Mouse (Mus musculus) liver, embryonic 16.5 days (tissue): ENCODE results near the gene Cyp2ab1. TPM values are rescaled to one million over a fixed set of nuclear protein-coding genes. Genes with fewer than 3 reads are reported as not detected.

ENCODE experiments used
- ATAC-seq: fragments of 200-750 bp; cut with Nextera tagmentation; 2 replicates; pipeline ENCODE4 v1.8.0; 2017; ENCODE audit warnings: low read depth, mild to moderate bottlenecking, moderate number of reproducible peaks, moderate library complexity
- H3K27ac ChIP-seq: fragments of 300-500 bp; sonication (generic); 2 replicates; pipeline ENCODE4 v1.5.1; 2014; ENCODE audit warnings: mild to moderate bottlenecking, low read length
- H3K27me3 ChIP-seq: fragments of 300-500 bp; sonication (generic); 2 replicates; pipeline ENCODE4 v1.6.1; 2014; ENCODE audit warnings: low read depth, low read length, mixed read lengths; ENCODE audit not compliant: control insufficient read depth, insufficient read depth
- H3K36me3 ChIP-seq: fragments of 300-500 bp; sonication (generic); 2 replicates; pipeline ENCODE4 v1.6.1; 2014; ENCODE audit warnings: mild to moderate bottlenecking; ENCODE audit not compliant: control insufficient read depth, insufficient read depth
- H3K4me1 ChIP-seq: fragments of 300-500 bp; sonication (generic); 2 replicates; pipeline ENCODE4 v1.6.1; 2014; ENCODE audit warnings: low read depth, low read length, mixed read lengths; ENCODE audit not compliant: control insufficient read depth
- H3K4me2 ChIP-seq: fragments of 300-500 bp; sonication (generic); 2 replicates; pipeline ENCODE4 v1.6.1; 2014; ENCODE audit warnings: low read depth, low read length, mixed read lengths
- H3K4me3 ChIP-seq: fragments of 300-500 bp; sonication (generic); 2 replicates; pipeline ENCODE4 v1.5.1; 2014; ENCODE audit warnings: low read depth, mild to moderate bottlenecking, low read length
- H3K9ac ChIP-seq: fragments of 300-500 bp; sonication (generic); 2 replicates; pipeline ENCODE4 v1.6.1; 2014; ENCODE audit warnings: low read depth, low read length
- H3K9me3 ChIP-seq: fragments of 300-500 bp; sonication (generic); replicated peaks from 2 replicates; pipeline ENCODE4 v1.6.1; 2016; ENCODE audit warnings: low read length; ENCODE audit not compliant: control insufficient read depth
- WGBS: fragments of 180-500 bp; shearing (Covaris S2); extraction: QIAGEN DNeasy Blood & Tissue Kit; methylation state at CpG from one replicate; pipeline ENCODE4 v1.1.7; 2014; ENCODE audit not compliant: insufficient replicate concordance; 5-methylcytosine and 5-hydroxymethylcytosine counted together
- polyA plus RNA-seq: library from polyadenylated mRNA; unstranded; fragments of >200 nt; fragmentation: Nextera tagmentation; extraction: Ambion mirVana; gene quantifications from 2 replicates; pipeline ENCODE4 v1.2.1, GENCODE M21; 2015

Cyp2ab1 gene
- polyA plus RNA-seq, 1 experiment from 2014 or later: not detected

DNA sequence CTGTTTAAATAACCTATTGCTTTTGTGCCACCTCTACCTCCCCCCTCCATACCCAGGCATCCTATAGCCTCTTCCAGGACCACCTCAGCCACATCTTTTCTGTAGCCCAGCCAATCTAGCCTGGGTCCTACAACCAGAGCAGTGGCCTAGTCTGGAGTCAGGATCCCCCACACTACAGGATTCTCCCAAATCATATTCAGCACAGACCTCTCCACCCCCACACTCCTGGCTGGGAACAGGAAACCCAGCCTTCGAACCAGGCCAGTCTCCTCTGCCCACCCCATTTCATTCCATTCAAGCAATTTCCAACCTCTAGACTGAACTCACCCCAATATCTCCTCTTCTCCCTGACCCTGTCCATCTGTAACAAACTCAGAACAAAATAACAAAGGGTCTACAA is 20.3 kb upstream of the Cyp2ab1 start:
- Histone ChIP-seq H3K4me1 (no peaks in the 10 kb centered on the region), H3K36me3 (peaks cover under 1% of the 10 kb centered on the region; the same call in 1 of the 2 replicates), H3K27me3 (no peaks in the 10 kb centered on the region), H3K27ac (no peak overlapping the region), H3K9ac (no peak overlapping the region), H3K9me3 (no peaks in the 10 kb centered on the region), H3K4me2 (no peak overlapping the region), H3K4me3 (no peak overlapping the region)
- 57% methylated on average over 1 of the region's 1 CpGs for WGBS
- ATAC-seq: no peak

DNA sequence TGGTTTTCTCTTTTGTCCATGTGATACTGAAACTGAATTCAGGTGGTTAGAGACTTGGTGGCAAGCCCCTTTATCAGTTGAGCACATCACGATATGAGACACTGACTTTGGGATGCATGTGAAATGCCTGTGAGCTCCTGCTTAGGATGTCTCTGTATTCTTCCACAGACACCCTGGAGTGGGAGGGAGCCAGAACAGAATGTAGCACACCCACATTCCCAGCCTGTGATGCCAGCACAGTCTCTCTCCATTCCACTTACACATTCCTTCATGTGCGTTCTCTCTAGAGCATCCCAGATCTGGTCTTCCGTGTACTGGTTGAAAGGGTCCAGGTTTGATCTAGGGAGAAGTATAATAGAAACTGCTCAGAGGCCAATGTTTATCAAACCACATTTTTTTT is 13.4 kb upstream of the Cyp2ab1 start:
- no peak overlapping the region for H3K4me3 ChIP-seq
- H3K27ac ChIP-seq: no peak overlapping the region
- peaks cover 5% of the 10 kb centered on the region for H3K36me3 ChIP-seq
- H3K9ac ChIP-seq: no peak overlapping the region
- no peak overlapping the region for H3K4me2 ChIP-seq
- H3K4me1 ChIP-seq: no peaks in the 10 kb centered on the region
- ATAC-seq: no peak
- 86% methylated on average over 3 of the region's 3 CpGs for WGBS
- H3K27me3 ChIP-seq: no peaks in the 10 kb centered on the region
- H3K9me3 ChIP-seq: no peaks in the 10 kb centered on the region

DNA sequence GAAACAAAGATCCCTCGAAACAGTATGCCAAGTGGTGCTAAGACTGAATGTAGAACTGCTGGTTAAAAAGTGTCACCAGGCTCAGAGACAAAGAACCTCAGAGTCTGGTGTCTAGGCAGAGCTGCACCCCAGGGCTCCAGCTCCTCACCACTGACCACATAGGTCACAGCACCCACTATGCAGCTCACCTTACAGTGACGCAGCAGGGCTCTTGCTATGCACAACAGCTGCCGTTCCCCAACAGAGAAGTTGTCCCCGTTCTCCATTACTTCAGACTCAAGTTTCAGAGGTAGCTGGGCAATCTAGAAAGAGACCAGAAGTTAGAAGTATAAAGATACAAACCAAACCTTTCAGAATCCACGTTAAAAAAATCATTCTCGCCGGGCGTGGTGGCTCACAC is 9.7 kb upstream of the Cyp2ab1 start:
- Histone ChIP-seq H3K4me2 (no peak overlapping the region), H3K36me3 (peaks cover 7% of the 10 kb centered on the region), H3K9me3 (no peaks in the 10 kb centered on the region), H3K4me1 (no peaks in the 10 kb centered on the region), H3K4me3 (no peak overlapping the region), H3K27me3 (no peaks in the 10 kb centered on the region), H3K9ac (no peak overlapping the region), H3K27ac (no peak overlapping the region)
- 83% methylated on average over 8 of the region's 8 CpGs for WGBS
- no peak for ATAC-seq

DNA sequence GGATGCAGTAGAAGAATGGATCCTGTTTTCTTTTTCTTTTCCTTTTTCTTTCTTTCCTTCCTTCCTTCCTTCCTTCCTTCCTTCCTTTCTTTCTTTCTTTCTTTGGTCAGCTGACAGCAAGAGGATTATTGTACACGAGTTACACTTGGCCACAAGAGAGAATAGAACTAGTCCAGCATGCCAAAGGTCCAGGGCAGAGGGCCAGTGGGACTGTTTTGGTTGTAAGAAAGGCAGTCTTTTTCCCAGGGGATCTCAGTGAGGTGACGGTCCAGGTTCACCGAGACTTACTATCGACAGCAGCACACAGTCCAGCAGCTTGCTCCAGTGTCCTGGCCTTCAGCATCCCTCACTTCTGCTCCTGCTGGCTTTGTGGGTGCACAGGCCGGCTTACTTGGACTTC is 3.1 kb upstream of the Cyp2ab1 start:
- Histone ChIP-seq H3K36me3 (peaks cover 2% of the 10 kb centered on the region; the same call in 1 of the 2 replicates), H3K27me3 (no peaks in the 10 kb centered on the region), H3K9me3 (no peaks in the 10 kb centered on the region), H3K27ac (no peak overlapping the region), H3K4me1 (no peaks in the 10 kb centered on the region), H3K4me2 (no peak overlapping the region), H3K9ac (no peak overlapping the region), H3K4me3 (no peak overlapping the region)
- WGBS: 69% methylated on average over 5 of the region's 5 CpGs
- no peak for ATAC-seq

DNA sequence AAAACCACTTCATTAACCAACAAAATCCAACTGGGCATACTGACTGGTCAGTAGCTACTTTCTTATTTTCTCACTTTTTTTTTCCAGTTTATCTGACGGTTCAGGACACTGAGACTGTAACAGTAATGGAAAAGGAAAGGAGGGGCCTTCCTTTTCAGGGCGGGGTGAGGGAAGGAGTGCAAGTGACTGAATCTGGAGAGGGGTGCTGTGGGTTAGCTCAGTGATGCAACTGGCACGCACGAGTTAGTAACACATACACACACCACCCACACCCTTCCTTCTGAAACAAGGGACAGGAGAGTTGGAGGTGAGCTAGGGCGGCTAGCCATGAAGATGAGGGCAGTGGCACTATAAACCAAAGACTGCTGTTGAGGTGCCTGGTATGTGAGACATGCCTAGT is 1.3 kb downstream of the Cyp2ab1 start:
- no peak overlapping the region for H3K27ac ChIP-seq
- no peak overlapping the region for H3K4me3 ChIP-seq
- no peaks in the 10 kb centered on the region for H3K27me3 ChIP-seq
- no peaks in the 10 kb centered on the region for H3K36me3 ChIP-seq
- no peak overlapping the region for H3K4me2 ChIP-seq
- no peaks in the 10 kb centered on the region for H3K4me1 ChIP-seq
- no peak overlapping the region for H3K9ac ChIP-seq
- WGBS: 39% methylated on average over 5 of the region's 5 CpGs
- no peak for ATAC-seq
- no peaks in the 10 kb centered on the region for H3K9me3 ChIP-seq

DNA sequence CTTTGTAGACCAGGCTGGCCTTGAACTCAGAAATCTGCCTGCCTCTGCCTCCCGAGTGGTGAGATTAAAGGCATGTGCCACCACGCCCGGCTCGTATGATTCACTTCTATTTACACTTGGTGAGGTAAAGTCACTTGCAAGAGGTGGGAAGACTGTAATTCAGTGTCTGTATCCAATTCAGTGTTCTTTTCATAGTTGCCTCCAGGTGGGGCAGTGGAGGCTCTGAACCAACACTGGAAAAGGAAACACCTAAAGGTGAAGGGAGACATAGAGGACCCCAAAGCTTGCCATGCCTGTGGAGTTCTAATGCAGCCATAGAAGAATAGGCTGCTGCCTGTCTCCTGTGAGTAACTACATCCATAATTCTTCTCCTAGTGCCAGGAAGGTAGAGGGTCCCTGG is 2.9 kb downstream of the Cyp2ab1 start:
- Histone ChIP-seq H3K4me3 (no peak overlapping the region), H3K9me3 (no peaks in the 10 kb centered on the region), H3K4me1 (no peaks in the 10 kb centered on the region), H3K27ac (no peak overlapping the region), H3K27me3 (no peaks in the 10 kb centered on the region), H3K9ac (no peak overlapping the region), H3K4me2 (no peak overlapping the region), H3K36me3 (no peaks in the 10 kb centered on the region)
- 65% methylated on average over 4 of the region's 4 CpGs for WGBS
- no peak for ATAC-seq

DNA sequence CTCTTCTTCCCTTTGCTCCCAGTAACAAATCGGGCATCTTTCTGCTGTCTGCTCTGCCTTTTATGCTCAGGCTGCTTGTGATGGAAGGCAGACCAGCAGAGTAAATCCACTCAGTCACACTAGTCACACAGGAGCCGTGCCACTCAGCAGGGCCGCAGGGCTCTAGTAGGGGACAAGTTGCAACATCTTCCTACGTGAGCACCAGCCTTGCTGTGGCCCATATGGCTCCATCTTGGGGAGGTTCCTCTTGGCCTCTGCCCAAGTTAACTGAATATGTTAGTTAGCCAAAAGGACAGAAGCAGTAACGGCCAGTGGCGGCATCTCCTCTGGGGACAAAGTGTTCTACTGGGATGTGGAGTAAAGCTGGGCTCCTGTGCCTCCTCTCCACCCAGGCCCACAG is 8.4 kb downstream of the Cyp2ab1 start:
- H3K27me3 ChIP-seq: no peaks in the 10 kb centered on the region
- no peak overlapping the region for H3K27ac ChIP-seq
- no peak for ATAC-seq
- 56% methylated on average over 6 of the region's 6 CpGs for WGBS
- H3K36me3 ChIP-seq: no peaks in the 10 kb centered on the region
- no peak overlapping the region for H3K9ac ChIP-seq
- no peaks in the 10 kb centered on the region for H3K4me1 ChIP-seq
- H3K9me3 ChIP-seq: no peaks in the 10 kb centered on the region
- no peak overlapping the region for H3K4me2 ChIP-seq
- H3K4me3 ChIP-seq: no peak overlapping the region

DNA sequence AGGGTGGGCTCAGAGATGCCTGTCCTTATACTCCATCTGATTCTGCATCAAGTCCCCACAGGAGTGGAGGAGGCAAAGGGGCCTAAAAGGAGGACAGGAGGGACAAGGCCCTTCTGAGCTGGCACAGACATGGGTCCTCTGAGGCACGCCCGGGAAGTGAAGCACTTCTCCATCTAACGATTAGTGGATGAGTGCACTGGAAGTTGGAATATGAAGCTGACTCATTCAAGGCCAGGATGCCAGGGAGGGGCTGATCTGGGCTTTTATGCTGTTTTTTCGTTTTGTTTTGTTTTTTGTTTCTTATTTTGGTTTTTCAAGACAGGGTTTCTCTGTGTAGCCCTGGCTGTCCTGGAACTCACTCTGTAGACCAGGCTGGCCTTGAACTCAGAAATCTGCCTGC is 9.9 kb downstream of the Cyp2ab1 start:
- no peak for ATAC-seq
- no peak overlapping the region for H3K4me2 ChIP-seq
- no peak overlapping the region for H3K4me3 ChIP-seq
- no peaks in the 10 kb centered on the region for H3K9me3 ChIP-seq
- 69% methylated on average over 4 of the region's 4 CpGs for WGBS
- no peaks in the 10 kb centered on the region for H3K4me1 ChIP-seq
- H3K9ac ChIP-seq: no peak overlapping the region
- H3K36me3 ChIP-seq: no peaks in the 10 kb centered on the region
- H3K27ac ChIP-seq: no peak overlapping the region
- H3K27me3 ChIP-seq: no peaks in the 10 kb centered on the region

DNA sequence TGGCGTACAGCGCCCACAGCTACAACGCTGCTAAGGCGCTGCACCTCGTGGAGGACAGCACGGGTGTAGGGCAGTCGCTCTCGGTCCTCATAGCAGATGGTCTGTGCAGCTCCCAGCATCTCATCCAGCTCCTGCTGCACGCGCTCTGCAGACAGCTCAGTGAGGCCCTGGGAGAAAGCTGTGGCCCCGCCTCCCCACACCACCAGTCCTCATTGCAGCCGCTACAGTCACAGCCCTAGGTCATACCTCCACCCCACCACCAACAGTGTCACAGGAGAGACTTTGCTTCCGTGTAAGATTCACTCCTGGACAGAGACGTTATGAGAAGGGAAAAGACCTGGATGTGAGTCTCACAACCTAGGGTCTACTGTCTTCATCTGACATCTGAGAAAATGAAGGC is 12.9 kb downstream of the Cyp2ab1 start:
- WGBS: 61% methylated on average over 14 of the region's 14 CpGs
- no peak overlapping the region for H3K9ac ChIP-seq

More for the DNA sequence above, 12.9 kb downstream of the Cyp2ab1 start:
- ATAC-seq: no peak
- H3K9me3 ChIP-seq: no peaks in the 10 kb centered on the region
- no peaks in the 10 kb centered on the region for H3K36me3 ChIP-seq
- H3K27me3 ChIP-seq: no peaks in the 10 kb centered on the region
- H3K4me2 ChIP-seq: no peak overlapping the region
- no peaks in the 10 kb centered on the region for H3K4me1 ChIP-seq
- H3K27ac ChIP-seq: no peak overlapping the region
- no peak overlapping the region for H3K4me3 ChIP-seq
